Mouse (Mus musculus): ENCODE measurements around the gene 2810021J22Rik.
"Not testable (repeated sequence)": the region's sequence is repeated elsewhere in the genome, so short reads cannot be mapped to it uniquely, and the experiment has no call there.

2810021J22Rik gene

DNA sequence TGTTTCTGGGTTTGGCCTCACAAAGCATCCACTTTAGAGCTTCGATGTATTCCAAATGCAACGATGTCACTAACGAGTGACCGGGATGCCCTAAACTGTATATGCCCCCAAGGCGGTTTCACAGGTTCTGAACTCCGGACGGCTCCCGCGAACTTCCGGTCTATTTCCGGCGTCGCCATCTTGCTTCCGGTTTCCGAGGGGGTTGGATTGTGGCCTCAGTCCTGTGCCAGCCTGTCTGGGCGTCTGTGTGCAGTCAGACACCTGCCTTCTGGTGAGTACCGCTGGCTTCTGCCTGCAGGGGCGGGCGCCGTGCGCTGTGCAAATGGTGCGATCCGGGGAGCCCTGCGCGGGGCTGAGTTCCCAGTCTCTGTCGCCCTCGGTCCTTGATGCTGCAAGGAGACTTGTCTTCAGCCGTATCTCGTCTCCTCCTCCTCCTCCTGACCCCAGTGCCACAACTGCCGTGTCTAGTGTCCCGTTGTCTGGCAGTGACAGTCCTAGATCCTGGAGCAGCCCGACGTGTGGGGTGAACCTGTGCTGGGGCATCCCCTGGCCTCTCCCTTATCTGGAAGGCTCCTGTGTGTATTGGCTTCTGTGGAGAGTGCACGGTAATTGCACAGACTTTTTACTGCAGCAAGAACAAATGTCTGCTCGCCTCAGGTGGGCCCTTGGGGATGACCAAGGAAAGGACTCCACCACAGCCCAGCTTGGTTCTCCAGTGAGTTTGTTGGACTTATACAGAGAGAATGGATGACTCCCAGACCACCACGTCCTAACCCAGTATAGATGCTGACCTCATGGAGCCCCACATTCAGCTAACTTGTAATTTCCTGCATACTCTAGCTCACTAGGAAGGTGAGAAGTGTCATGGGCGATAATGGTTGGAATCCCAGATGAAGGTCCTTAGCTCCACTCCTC, at the start of gene 2810021J22Rik:
Gene 2810021J22Rik, plus strand, starts transcription at position 178 of the 915 bp plus-strand sequence.
- DNase-seq (ENCODE audit: low read depth in 1 of 2, low spot score in 2 of 2) = peak; percentile 22 to 35

DNA sequence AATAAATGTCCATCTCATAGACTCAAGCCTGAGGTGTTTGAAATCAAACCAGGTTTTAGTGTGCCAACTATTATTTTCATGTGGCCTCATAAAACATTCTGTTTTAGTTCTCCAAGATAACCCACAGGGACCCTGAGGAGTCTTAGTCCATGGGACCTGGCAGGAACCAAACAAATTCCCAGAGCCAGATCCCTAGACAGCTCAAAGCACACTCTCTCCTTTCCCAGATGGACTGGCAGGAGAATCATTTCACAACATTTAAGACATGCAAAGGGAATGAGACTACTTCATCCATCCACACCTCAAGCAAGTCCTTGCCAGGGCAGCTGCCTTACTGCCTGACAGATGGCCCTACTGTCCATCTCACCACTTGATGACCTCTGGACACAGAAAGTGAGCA, 38.1 kb upstream of the 2810021J22Rik start, which contains the start of gene Olfr312:
Gene Olfr312, plus strand, starts transcription at position 301 of the 400 bp plus-strand sequence.
- not testable (repeated sequence) for DNase-seq (ENCODE audit: low read depth in 1 of 2, low spot score in 2 of 2)

DNA sequence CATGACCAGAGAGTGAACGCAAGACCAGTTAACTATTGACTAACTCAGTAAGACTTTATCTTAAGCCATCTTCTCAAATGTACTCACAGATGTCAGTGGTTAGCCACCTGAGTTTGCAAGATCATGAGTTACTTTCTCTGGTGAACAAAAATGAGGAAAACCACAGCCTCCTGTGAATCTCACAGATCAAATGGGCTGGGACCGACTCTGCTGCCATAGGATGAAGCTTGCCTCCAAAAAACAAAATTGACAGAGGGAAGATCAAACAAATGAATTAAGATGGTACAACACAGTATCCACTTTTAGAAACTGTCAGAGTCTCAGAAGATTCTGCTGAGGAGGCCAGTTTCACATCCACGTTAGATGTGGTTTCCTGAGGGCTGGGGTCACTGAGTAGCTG, 37.3 kb upstream of the 2810021J22Rik start:
- no peak for DNase-seq (ENCODE audit: low read depth in 1 of 2, low spot score in 2 of 2)

DNA sequence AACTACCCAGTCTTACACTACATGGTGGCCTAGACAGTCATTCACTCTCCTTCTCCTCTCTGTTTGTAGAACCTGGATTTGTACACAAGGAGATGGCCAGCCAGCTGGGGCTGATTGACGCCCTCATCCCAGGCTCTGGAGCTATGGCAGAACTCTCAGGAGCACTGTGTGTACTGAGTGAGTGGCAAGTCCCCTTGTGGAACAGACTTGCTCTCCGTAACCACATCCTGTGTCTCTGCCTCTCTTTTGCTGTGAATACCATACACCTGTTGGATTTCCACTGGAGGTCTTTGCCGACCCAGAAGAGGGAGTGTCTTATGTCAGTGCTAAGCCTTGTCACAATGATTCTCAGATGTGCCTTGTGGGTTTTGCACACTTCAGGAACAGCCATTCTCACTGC, 34.5 kb upstream of the 2810021J22Rik start:
- DNase-seq (ENCODE audit: low read depth in 1 of 2, low spot score in 2 of 2) = not testable (repeated sequence)

DNA sequence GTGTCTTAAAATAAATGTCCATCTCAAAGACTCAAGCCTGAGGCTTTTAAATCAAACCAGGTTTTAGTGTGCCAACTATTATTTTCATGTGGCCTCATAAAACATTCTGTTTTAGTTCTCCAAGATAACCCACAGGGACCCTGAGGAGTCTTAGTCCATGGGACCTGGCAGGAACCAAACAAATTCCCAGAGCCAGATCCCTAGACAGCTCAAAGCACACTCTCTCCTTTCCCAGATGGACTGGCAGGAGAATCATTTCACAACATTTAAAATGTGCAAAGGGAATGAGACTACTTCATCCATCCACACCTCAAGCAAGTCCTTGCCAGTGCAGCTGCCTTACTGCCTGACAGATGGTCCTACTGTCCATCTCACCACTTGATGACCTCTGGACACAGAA, 28.1 kb upstream of the 2810021J22Rik start, which contains the start of gene Olfr311:
Gene Olfr311, plus strand, starts transcription at position 301 of the 400 bp plus-strand sequence.
- DNase-seq (ENCODE audit: low read depth in 1 of 2, low spot score in 2 of 2) = not testable (repeated sequence)

DNA sequence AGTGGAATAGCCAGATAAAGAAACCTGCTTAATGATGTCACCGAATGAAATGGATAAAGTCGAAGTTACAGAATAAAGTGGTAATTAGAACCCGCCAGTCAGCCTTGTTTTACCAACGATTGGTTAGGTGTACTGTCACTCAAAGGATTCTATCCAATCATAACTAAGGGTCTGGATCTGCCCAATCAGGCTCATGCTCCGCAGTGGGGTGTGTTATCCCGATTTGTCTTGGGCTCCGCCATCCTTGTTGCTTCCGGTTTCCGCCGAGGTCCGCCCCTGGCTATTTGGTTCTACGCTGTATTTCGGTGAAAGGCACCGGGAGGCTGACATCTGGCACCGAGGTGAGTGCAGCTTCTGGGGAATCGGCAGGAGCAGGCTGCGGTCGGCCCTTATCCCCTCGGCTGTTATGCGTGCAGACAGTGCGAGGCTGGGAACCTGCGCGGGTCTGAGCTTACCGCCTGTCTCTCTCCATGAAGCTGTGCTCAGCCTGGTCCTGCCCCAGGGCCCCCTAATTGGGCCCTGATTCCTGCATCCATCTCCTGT, 20.0 kb upstream of the 2810021J22Rik start, which contains the start of gene Gm12258:
Gene Gm12258, plus strand, starts transcription at position 240 of the 543 bp plus-strand sequence.
- DNase-seq (ENCODE audit: low read depth in 1 of 2, low spot score in 2 of 2) = peak; percentile 70 to 79

DNA sequence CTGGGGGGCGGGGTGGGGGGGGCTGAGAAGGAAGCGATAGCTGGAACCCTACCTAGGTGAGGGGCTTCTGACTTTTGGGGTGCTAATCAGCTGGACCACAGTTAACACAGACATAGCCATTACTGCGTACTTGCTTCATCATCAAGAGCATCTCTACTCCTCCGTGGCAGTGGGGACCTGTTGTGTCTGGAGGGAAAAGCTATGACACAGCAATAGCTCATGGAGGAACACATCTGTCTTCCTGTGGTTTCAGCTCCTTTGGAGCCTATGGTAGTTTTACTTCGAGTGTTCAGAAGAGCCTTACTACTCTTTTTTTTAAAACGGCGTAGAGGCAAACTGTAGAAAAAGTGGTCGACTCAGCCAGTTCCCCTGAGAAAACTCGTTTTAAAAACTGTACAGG, 19.4 kb upstream of the 2810021J22Rik start:
- no peak for DNase-seq (ENCODE audit: low read depth in 1 of 2, low spot score in 2 of 2)

DNA sequence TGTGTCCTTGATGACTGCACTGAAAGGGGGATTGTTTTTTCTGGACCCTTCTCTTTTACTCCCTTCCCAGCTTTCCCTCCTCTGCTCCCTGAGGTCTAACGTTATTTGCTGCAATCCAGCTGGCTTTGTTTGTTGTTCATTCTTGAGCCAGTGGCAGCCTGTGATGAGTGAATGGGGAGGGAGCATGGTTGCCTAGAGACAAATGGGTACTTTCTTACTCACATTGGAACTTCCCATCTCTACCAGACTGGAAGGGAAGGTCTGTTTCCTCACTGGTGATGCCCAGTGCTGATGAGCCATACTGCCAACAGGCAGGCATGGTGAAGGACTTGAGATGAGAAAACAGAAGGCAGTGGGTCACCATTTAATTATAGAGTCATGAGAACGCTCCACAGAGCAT, 17.3 kb upstream of the 2810021J22Rik start:
- no peak for DNase-seq (ENCODE audit: low read depth in 1 of 2, low spot score in 2 of 2)

DNA sequence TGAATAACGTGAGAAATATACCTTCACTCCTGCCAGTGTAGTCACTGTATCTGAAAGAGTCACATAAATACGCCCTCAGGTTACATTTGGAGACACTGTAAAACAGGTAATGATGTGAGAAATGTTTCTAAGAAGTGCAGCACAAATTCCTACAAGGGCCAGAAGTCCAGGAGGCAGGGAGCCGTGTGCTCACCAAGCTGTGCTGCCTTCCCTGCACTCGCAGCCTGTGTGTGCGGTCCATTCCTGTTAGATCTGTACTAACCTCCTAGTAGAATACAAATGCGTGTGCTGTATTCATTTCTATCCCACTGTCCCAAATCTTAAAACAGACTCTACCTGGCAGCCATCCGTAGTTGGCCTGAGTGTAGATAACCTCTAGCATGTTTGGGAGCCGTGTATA, 6.3 kb upstream of the 2810021J22Rik start:
- no peak for DNase-seq (ENCODE audit: low read depth in 1 of 2, low spot score in 2 of 2)

DNA sequence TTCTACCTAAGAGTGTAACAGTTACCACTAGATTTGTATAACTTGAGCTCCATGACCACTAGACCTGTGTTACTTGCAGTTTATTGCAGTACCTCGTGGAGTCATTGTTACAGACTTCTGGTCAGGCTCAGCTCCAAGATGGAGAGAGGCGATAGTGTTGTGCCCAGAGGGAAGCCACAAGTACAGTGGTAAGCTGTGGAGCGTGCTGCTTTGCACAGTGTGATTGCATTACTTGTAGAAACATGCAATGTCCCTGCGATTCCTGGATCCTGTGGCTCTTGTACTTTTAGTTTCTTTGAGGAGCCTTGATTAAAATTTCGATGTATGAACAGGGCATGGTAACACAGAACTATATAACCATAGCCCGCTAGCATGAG, 926 bp downstream of the 2810021J22Rik start:
- no peak for DNase-seq (ENCODE audit: low read depth in 1 of 2, low spot score in 2 of 2)

DNA sequence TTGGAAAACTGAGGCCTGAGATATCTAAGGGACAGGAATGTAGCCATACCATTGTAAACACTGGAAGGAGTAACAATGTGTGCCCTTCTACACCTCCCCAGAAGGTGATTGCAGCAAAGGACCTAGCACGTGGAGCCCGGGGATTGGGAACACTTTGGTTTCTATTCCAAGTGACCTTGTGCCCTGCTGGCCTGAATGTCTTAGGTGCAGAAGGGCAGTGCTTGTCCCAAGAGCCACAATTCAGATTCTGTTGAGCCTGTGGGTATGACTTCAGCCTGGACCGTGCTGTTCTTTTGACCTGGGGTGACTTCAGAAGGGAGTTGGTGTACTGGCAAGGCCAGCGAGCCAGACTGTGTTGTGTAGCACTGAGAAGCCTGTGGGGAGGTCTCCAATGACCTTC, 3.9 kb downstream of the 2810021J22Rik start:
- DNase-seq (ENCODE audit: low read depth in 1 of 2, low spot score in 2 of 2) = no peak

DNA sequence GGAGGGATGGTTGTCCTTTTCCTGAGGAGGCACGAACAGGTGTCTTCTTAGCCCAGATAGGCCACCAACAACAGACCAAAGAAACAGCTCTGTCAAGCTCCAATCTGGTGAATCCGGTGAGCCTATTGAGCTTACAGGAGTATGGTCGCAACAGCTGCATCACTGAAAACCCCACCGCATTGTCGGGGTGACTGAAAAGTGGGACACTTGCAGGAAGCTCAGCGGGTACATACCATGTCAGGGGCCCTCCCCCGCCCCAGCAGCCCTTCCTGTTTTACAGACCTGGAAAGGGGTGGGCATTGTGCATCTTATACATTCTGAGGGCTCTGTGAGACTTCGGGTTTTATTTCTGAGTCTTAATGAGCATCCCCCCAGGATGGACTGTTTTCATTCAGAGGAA, 16.7 kb downstream of the 2810021J22Rik start:
- DNase-seq (ENCODE audit: low read depth in 1 of 2, low spot score in 2 of 2) = no peak

DNA sequence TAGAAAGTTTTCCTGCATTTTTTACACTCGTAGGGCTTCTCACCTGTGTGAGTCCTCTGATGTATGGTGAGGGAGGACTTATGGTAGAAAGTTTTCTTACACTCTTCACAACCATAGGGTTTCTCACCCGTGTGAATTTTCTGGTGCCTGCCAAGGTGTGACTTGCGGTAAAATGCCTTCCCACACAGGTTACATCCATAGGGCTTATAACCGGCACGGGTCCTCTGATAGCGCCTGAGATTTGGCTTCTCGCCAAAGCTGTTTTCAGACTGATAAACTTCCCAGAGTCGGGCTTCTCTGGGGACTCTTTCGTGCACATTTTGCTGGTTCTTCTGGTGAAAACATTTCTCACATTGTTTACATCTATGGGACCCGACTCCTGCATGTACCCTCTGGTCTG, 23.5 kb downstream of the 2810021J22Rik start:
- DNase-seq (ENCODE audit: low read depth in 1 of 2, low spot score in 2 of 2) = no peak

DNA sequence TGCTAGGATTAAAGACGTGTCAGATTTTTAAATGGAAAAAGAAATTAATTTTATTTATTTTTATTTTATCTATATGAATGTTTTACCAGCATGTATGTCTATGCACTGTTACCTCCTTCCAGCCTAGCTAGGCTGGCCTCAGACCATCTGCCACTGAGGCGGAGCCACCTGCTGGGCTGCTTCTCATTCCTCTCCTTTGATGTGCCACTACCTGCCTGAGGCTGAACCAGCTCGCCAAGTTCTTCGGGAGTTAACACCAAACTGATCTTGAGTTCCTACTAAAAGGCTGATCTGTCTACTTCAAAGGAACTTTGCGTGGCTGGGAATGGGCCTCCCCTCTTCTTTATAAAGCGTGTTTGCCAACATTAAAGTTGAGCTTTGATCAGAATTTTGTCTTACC, 27.4 kb downstream of the 2810021J22Rik start:
- DNase-seq (ENCODE audit: low read depth in 1 of 2, low spot score in 2 of 2) = no peak

DNA sequence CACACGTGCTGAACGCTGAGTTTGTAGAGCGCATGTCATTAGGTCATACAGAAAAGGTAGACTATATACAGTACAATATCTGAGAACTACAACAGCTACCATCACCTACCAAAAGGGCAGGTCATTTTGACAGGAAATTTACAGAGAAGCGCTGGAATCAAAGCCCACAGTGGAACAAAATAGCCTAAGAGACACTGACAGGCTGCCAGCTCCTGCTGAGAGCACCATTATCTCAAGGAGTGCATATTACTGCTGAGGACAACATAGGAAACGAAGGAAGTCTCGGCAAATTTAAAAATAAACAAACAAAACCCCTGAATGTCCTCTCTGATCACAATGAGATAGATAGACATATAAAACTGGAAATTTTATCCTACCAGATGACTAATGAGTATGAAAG, 30.5 kb downstream of the 2810021J22Rik start:
- no peak for DNase-seq (ENCODE audit: low read depth in 1 of 2, low spot score in 2 of 2)

DNA sequence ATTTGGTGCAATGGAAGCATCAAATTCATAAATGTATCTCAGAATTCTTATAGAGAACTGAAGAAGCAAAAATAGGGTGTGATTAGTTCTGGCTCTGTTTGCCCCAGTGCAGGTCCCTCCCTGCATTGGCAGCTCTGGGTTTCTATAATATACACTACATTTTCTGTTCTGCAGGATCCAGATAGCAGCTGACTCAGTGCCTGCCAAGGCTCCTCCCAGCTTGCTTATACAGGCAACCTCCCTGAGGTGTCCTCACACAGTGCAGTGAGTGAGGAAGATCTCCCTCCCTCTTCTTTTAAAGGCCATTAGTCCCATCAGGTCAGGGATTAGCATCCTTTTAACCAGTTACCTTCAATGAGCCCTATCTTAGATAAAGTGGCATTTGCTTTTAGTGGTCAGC, 34.1 kb downstream of the 2810021J22Rik start:
- no peak for DNase-seq (ENCODE audit: low read depth in 1 of 2, low spot score in 2 of 2)

DNA sequence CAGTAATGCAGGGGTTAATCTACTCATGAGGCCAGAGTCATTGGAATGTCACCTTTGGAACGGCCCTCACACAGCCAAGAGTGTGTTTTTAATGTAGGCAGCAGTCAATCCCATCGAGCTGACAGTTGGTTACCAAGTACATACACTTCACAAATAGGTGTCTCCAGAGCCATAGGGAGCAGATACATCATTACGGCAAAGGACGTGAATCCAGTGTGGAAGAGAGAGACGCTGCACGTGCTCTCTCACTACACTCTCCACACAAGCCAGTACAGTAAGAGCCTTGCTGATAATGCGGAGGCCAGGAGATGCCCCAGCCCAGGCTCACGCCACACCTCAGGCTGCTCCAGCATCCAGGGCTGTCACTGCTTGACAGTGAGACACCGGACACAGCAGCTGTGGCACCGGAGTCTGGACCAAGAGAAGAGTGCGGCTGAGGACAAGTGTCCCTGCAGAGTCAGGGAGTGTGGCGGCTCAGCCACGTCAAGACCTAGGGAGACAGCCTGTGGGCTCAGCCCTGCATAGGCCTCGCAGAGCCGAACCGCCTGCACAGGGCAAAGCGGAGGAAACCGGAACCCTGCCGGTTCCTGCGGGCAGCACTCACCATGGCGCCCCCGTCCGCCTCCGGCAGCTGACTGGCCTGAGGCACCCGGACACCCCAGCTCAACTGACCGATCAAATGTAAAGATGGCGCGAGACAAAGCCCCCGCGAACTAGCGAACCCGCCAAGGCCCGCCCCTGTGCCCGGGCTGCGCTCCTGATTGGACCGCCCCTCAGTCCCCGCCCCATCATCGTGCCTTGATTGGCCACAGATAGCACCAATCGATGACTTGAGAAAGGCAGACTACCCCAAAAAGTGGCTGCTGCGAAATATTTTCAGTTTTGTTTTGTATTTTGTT, 36.7 kb downstream of the 2810021J22Rik start, which contains the start of gene Zfp39:
Gene Zfp39, minus strand, starts transcription at position 715 of the 899 bp plus-strand sequence.
- peak; percentile 70 to 90 for DNase-seq (ENCODE audit: low read depth in 1 of 2, low spot score in 2 of 2)

DNA sequence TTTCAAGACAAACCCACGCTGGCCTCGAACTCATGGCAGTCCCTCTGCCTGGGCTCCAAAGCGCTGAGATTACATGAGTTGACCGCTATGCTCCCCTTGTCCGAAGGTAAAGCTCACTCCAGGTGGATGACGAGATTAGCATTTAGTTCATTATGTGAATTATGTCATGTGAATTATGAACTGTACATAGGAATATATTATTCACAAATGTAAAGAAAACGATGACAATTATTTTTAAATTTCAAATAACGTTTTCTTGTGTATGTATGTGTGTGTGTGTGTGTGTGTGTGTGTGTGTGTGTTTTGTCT, 37.3 kb downstream of the 2810021J22Rik start:
- no peak for DNase-seq (ENCODE audit: low read depth in 1 of 2, low spot score in 2 of 2)

DNA sequence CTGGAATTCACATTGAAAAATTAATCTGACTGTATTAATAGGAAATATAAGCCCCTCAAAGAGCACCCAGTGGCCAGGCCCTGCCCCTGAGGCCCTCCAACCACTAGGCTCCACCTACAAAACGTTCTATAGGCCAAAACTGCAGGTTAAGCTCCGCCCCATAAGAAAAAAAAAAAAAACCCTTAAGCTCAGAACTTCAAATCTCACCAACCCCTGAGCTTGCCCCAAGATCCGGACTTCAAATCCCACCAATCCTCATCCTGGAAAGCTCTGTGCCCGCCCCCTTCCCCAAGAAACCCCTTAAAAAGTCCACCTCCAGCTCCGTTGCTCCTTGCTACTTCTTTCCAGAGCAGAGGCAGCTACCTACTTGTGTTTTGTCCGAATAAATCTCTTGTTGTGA, 37.8 kb downstream of the 2810021J22Rik start:
- DNase-seq (ENCODE audit: low read depth in 1 of 2, low spot score in 2 of 2) = no peak

DNA sequence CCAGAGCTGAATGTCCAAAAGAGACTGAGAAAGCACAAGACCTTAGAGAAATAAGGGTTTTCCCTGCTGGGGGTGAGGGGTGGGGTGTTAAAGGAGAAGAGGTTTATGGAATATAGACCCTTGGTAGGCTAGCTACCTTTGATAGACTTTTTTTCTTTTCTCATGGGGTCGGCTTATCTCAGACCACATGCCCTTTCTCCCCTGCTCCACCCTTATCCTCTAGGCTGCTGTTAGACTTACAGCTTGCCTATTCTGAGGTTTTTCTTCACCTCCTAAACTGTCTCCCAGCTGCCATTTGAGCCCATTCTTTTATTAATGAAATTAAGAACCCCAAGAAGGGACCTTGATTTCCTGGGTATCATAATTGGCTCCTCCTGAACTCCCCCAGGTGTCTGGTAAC, 46.8 kb downstream of the 2810021J22Rik start:
- DNase-seq (ENCODE audit: low read depth in 1 of 2, low spot score in 2 of 2) = no peak

DNA sequence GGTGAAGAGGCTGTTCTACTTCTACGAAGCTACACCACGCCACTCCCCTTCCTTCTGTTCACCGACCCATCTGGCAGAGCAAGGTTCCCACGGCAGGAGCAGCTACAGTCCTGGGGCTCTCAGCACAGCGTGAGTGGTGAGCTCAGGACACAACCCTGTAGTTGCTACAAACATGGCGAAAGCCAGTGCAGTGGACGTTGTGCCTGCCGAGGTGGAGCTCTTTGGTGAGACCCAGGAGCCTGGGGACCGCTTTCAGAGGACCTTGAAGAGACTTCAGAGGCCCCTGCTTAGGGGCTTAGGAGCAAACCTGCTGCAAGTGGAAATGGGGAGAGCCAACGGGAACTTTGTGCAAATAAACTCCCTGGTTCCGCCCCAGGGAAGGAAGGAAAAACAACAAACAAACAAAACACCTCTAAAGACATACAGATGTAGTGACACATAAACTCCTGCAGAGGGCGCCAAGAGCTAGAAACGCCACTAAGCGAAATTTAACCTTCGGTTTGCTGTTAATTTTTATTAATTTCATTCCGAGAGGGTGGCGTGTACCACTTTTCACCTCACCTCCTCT, 47.5 kb downstream of the 2810021J22Rik start:
- DNase-seq (ENCODE audit: low read depth in 1 of 2, low spot score in 2 of 2) = no peak

Data from monocyte, adult 2 months (primary cell).